Mouse (Mus musculus): ENCODE measurements at regions not wholly inside any gene's neighbourhood (a gene's known extent, or its start where the extent isn't known, plus 50 kb on each side); places are given as distances from the start of the nearest gene placed in this dataset.

DNA sequence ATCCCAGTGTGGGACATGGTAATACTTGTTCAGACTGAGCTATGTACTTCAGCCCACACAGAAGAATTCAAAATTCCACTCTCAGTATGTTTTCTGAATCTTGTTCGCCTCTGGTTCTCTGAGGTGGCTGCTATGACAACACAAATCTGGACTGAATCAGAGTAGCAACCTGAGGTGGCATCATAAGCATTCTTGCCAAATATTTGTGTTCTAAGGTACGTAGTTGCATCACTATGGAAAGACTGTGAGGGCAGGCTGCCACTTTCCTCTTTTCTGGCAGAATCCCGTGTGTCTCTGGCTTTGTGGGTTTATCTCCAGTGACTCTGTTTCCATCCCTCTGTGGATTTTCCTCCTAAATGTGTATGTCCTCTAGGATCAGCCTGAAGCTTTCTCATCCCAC, 978.7 kb downstream of the Slc22a22 start:
- TF ChIP-seq CTCF (conservative IDR thresholded peaks at IDR 0.05 in 1 of 2, IDR thresholded peaks at IDR 0.05 in 1 of 2; ENCODE audit: low read depth in 2 of 2, low read length in 2 of 2), result no peak
- TF ChIP-seq ZC3H11A (IDR thresholded peaks at IDR 0.05; ENCODE audit: low read depth, low read length), result no peak
- TF ChIP-seq POLR2A (IDR thresholded peaks at IDR 0.05; ENCODE audit: low read depth, low read length), result no peak
- no peak for TF ChIP-seq JUND (conservative IDR thresholded peaks at IDR 0.05; ENCODE audit: low read depth, low read length)
- no peak for TF ChIP-seq MAZ (IDR thresholded peaks at IDR 0.05; ENCODE audit: low read depth, low read length)
- no peak for TF ChIP-seq E2F4 (IDR thresholded peaks at IDR 0.05; ENCODE audit: insufficient replicate concordance, low read depth, low read length)
- TF ChIP-seq IRF4 (IDR thresholded peaks at IDR 0.05; ENCODE audit: low read depth, low read length), result no peak
- TF ChIP-seq MAFK (IDR thresholded peaks at IDR 0.05; ENCODE audit: insufficient replicate concordance, low read length), result no peak
- no peak for TF ChIP-seq MYC (IDR thresholded peaks at IDR 0.05; ENCODE audit: low read depth, low read length)
- no peak for TF ChIP-seq ZKSCAN1 (IDR thresholded peaks at IDR 0.05; ENCODE audit: borderline replicate concordance, low read depth, low read length)
- no peak for TF ChIP-seq USF1 (IDR thresholded peaks at IDR 0.05; ENCODE audit: low read depth, low read length)
- no peak for TF ChIP-seq RCOR1 (conservative IDR thresholded peaks at IDR 0.05; ENCODE audit: low read depth, low read length)
- TF ChIP-seq UBTF (IDR thresholded peaks at IDR 0.05; ENCODE audit: low read depth, low read length), result no peak
- TF ChIP-seq CHD2 (IDR thresholded peaks at IDR 0.05; ENCODE audit: low read length), result no peak

Data from CH12.LX (cell line).